Mouse (Mus musculus): ENCODE measurements around the gene Tnni2. TPM values are rescaled to one million over a fixed set of nuclear protein-coding genes. Genes with fewer than 3 reads are reported as not detected.
A peak's percentile ranks its signal among the peaks of the same experiment; 100 is the strongest.

Gene Tnni2
- polyA plus RNA-seq, 1 experiment from 2014 or later, result 2.4 TPM

DNA sequence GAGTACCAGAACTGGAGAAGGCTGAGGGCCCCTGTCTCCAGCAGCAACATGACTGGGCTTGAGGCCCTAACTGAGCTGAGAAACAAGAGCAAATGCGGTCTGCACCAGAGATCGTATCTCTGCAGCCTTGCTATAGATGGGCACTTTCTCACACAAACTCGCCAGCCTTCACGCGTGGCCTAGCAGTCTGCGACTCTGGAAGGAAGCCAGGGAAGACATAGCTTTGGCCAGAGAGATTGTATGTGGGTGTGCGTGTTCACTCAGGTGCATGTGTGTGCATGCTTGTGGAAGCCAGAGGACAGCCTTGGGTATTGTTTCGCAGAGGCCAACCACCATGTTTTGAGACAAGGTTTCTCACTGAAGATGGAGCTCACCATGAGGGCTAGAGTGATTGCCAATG, 32.9 kb upstream of the Tnni2 start:
- no peaks in the 10 kb centered on the region for H3K27me3 ChIP-seq
- no peak overlapping the region for H3K9ac ChIP-seq
- H3K27ac ChIP-seq, result no peak overlapping the region
- no peaks in the 10 kb centered on the region for H3K9me3 ChIP-seq
- no peaks in the 10 kb centered on the region for H3K36me3 ChIP-seq
- WGBS, result 95% methylated on average over 8 of the region's 8 CpGs
- 0 out of 2 replicates have a peak, but pooled peaks cover 1% of the 10 kb centered on the region for H3K4me1 ChIP-seq
- H3K4me2 ChIP-seq, result no peak overlapping the region
- no peak overlapping the region for H3K4me3 ChIP-seq
- no peak for ATAC-seq (ENCODE audit: borderline replicate concordance, extremely low read depth, low FRiP score, low TSS enrichment)

- Histone ChIP-seq H3K36me3 (no peaks in the 10 kb centered on the region), H3K9ac (no peak overlapping the region), H3K4me2 (no peak overlapping the region), H3K27me3 (no peaks in the 10 kb centered on the region), H3K4me3 (no peak overlapping the region), H3K27ac (no peak overlapping the region), H3K9me3 (no peaks in the 10 kb centered on the region), H3K4me1 (no peaks in the 10 kb centered on the region)
- ATAC-seq (ENCODE audit: borderline replicate concordance, extremely low read depth, low FRiP score, low TSS enrichment), result no peak
- WGBS, result 71% methylated on average over 3 of the region's 3 CpGs
Observed at GRCm38 (mm10) chr7:142409603-142410002, 32.0 kb upstream of the Tnni2 start.

- Histone ChIP-seq H3K9me3 (no peaks in the 10 kb centered on the region), H3K36me3 (no peaks in the 10 kb centered on the region), H3K4me3 (no peak overlapping the region), H3K27ac (no peak overlapping the region), H3K4me2 (no peak overlapping the region), H3K9ac (no peak overlapping the region), H3K27me3 (no peaks in the 10 kb centered on the region), H3K4me1 (peaks cover 9% of the 10 kb centered on the region)
- no peak for ATAC-seq (ENCODE audit: borderline replicate concordance, extremely low read depth, low FRiP score, low TSS enrichment)
- WGBS, result 61% methylated on average over 6 of the region's 6 CpGs
Observed at GRCm38 (mm10) chr7:142413285-142413684, 28.3 kb upstream of the Tnni2 start.

GRCm38 (mm10) chr7:142415314-142415713, 26.3 kb upstream of the Tnni2 start:
- no peak overlapping the region for H3K27ac ChIP-seq
- no peaks in the 10 kb centered on the region for H3K9me3 ChIP-seq
- H3K9ac ChIP-seq, result no peak overlapping the region
- no peak overlapping the region for H3K4me2 ChIP-seq
- 45% methylated on average over 4 of the region's 4 CpGs for WGBS
- H3K36me3 ChIP-seq, result no peaks in the 10 kb centered on the region
- H3K4me1 ChIP-seq, result peaks cover 9% of the 10 kb centered on the region
- ATAC-seq (ENCODE audit: borderline replicate concordance, extremely low read depth, low FRiP score, low TSS enrichment), result no peak
- no peak overlapping the region for H3K4me3 ChIP-seq
- H3K27me3 ChIP-seq, result no peaks in the 10 kb centered on the region

DNA sequence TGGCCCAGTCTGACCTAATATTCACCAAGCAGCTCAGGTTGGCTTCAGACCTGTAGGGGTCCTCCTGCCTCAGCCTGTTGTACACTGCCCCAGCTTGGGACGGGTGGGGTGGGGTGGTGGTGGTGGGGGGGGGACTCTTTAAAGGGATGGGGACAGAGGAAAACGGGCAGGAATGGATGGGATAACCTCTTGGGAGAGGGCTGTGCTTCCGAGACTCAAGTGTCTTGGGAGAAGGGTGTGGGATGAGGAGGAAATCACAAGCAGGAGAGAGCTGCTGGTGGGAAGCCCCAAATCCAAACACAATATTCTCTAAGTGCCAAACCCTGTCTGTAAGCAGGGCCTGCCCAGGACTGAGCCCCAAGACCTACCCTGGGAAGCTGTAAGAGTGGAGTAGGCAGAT, 25.4 kb upstream of the Tnni2 start:
- Histone ChIP-seq H3K27me3 (no peaks in the 10 kb centered on the region), H3K4me2 (no peak overlapping the region), H3K36me3 (no peaks in the 10 kb centered on the region), H3K9me3 (no peaks in the 10 kb centered on the region), H3K4me3 (no peak overlapping the region), H3K4me1 (peaks cover 9% of the 10 kb centered on the region), H3K27ac (no peak overlapping the region), H3K9ac (no peak overlapping the region)
- ATAC-seq (ENCODE audit: borderline replicate concordance, extremely low read depth, low FRiP score, low TSS enrichment), result no peak
- 61% methylated on average over 3 of the region's 3 CpGs for WGBS

- no peak overlapping the region for H3K27ac ChIP-seq
- ATAC-seq (ENCODE audit: borderline replicate concordance, extremely low read depth, low FRiP score, low TSS enrichment), result no peak
- no peak overlapping the region for H3K9ac ChIP-seq
- H3K4me2 ChIP-seq, result no peak overlapping the region
- no peaks in the 10 kb centered on the region for H3K9me3 ChIP-seq
- H3K4me1 ChIP-seq, result peaks cover 9% of the 10 kb centered on the region
- WGBS, result 89% methylated on average over 2 of the region's 2 CpGs
- no peak overlapping the region for H3K4me3 ChIP-seq
- no peaks in the 10 kb centered on the region for H3K27me3 ChIP-seq
- H3K36me3 ChIP-seq, result no peaks in the 10 kb centered on the region
Observed at GRCm38 (mm10) chr7:142418027-142418426, 23.6 kb upstream of the Tnni2 start.

DNA sequence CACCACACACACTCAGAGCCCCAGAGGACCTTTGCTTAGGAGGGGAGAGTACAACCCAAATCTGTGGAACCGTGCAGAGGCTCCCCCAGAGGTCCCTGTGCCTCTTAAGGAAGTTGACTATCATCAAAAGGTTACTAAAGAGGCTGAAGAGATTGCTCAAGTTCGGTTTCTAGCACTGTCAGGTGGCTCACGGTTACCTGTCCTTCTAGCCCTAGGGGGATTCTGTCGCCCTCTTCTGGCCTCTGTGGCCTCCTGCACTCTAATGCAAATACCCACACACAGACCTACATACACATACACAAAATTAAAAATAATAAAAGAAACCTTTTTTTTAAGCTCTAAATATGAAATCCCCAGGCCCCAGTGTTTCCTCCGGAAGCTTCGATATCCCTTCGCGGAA, 22.9 kb upstream of the Tnni2 start:
- Histone ChIP-seq H3K36me3 (no peaks in the 10 kb centered on the region), H3K9ac (no peak overlapping the region), H3K27ac (no peak overlapping the region), H3K4me3 (no peak overlapping the region), H3K27me3 (no peaks in the 10 kb centered on the region), H3K9me3 (no peaks in the 10 kb centered on the region), H3K4me2 (no peak overlapping the region), H3K4me1 (peaks cover 9% of the 10 kb centered on the region)
- WGBS, result 86% methylated on average over 8 of the region's 8 CpGs
- no peak for ATAC-seq (ENCODE audit: borderline replicate concordance, extremely low read depth, low FRiP score, low TSS enrichment)

DNA sequence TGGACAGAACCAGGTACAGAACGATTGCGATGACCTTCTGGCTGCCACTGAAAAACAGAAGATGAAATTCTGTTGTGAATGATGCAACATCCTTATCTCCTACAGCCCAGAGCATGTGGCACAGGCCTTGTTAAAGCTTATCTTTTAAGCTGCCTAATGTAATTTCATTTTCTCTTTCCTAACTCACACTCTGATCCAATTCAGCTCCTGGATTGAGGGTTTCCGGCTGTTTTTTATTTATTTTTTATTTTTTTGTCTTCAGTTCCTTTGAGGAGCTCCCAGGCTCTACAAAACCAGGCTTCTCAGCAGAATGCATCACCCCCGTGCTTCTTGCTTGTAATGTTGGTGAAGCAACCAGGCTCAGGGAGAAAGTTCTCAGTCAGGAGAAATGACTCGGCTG, 21.7 kb upstream of the Tnni2 start:
- Histone ChIP-seq H3K27me3 (no peaks in the 10 kb centered on the region), H3K4me1 (peaks cover 8% of the 10 kb centered on the region), H3K9me3 (no peaks in the 10 kb centered on the region), H3K4me2 (no peak overlapping the region), H3K9ac (no peak overlapping the region), H3K27ac (no peak overlapping the region), H3K36me3 (no peaks in the 10 kb centered on the region), H3K4me3 (no peak overlapping the region)
- 68% methylated on average over 5 of the region's 5 CpGs for WGBS
- no peak for ATAC-seq (ENCODE audit: borderline replicate concordance, extremely low read depth, low FRiP score, low TSS enrichment)

DNA sequence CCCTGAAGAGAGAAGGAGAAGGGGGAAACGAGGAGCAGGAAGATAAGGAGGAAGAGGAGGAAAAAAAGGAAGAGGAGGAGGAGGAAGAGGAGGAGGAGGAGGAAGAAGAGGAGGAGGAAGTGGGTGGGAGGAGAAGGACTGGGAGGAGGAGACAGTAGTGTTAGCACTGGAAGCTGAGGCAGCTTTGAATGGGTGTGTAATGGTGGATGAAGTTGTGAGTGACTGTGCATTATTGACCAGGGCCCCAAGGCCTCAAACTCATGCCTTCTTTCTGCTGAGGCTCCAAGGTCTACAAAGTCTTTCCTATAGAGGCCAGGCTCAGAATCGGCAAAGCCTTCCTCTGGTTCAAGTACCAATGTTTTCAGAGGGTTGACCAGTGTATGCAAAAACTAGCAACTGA, 19.8 kb upstream of the Tnni2 start:
- no peak for ATAC-seq (ENCODE audit: borderline replicate concordance, extremely low read depth, low FRiP score, low TSS enrichment)
- no peaks in the 10 kb centered on the region for H3K27me3 ChIP-seq
- 58% methylated on average over 2 of the region's 2 CpGs for WGBS
- no peak overlapping the region for H3K27ac ChIP-seq
- H3K4me1 ChIP-seq, result no peaks in the 10 kb centered on the region
- H3K4me2 ChIP-seq, result no peak overlapping the region
- no peaks in the 10 kb centered on the region for H3K9me3 ChIP-seq
- no peak overlapping the region for H3K4me3 ChIP-seq
- no peaks in the 10 kb centered on the region for H3K36me3 ChIP-seq
- no peak overlapping the region for H3K9ac ChIP-seq

GRCm38 (mm10) chr7:142425641-142426213, 15.9 kb upstream of the Tnni2 start:
- Histone ChIP-seq H3K9ac (no peak overlapping the region), H3K27ac (no peak overlapping the region), H3K27me3 (no peaks in the 10 kb centered on the region), H3K9me3 (no peaks in the 10 kb centered on the region), H3K4me1 (peaks cover 29% of the 10 kb centered on the region), H3K4me2 (no peak overlapping the region), H3K36me3 (no peaks in the 10 kb centered on the region), H3K4me3 (no peak overlapping the region)
- 68% methylated on average over 11 of the region's 11 CpGs for WGBS
- no peak for ATAC-seq (ENCODE audit: borderline replicate concordance, extremely low read depth, low FRiP score, low TSS enrichment)

DNA sequence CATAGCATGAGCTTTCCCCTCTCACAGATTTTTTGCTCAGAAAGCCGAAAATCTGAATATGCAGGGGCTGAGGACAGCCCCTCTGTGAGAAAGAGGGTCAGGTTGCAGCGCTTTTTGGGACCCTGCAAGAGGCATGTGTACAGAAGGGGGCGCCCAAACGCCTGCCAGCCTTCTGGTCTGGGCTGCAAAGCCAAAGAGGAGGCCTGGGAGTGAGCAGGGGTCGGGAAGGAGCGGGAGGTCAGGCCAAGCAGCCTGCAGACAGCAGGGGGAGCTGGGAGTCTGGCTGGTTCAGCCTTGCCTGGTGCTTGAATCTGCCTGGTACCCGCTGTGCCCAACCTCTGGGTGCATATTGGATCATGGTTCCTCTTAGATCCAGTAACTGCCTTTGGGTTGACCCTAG, 13.4 kb upstream of the Tnni2 start:
- no peak overlapping the region for H3K4me2 ChIP-seq
- H3K4me1 ChIP-seq, result peaks cover 52% of the 10 kb centered on the region
- H3K36me3 ChIP-seq, result no peaks in the 10 kb centered on the region
- 17% methylated on average over 7 of the region's 7 CpGs for WGBS
- H3K27ac ChIP-seq, result peak overlapping the region; percentile 96; the same call in 1 of the 2 replicates
- no peaks in the 10 kb centered on the region for H3K27me3 ChIP-seq
- H3K9ac ChIP-seq, result no peak overlapping the region
- ATAC-seq (ENCODE audit: borderline replicate concordance, extremely low read depth, low FRiP score, low TSS enrichment), result no peak
- H3K4me3 ChIP-seq, result no peak overlapping the region
- no peaks in the 10 kb centered on the region for H3K9me3 ChIP-seq

GRCm38 (mm10) chr7:142430160-142430678, 11.4 kb upstream of the Tnni2 start:
- no peaks in the 10 kb centered on the region for H3K36me3 ChIP-seq
- H3K9ac ChIP-seq, result no peak overlapping the region
- peak; percentile 89 for ATAC-seq (ENCODE audit: borderline replicate concordance, extremely low read depth, low FRiP score, low TSS enrichment)
- H3K4me1 ChIP-seq, result peaks cover 72% of the 10 kb centered on the region
- 6% methylated on average over 12 of the region's 12 CpGs for WGBS
- no peaks in the 10 kb centered on the region for H3K9me3 ChIP-seq
- no peak overlapping the region for H3K4me3 ChIP-seq
- peak overlapping the region; percentile 11 for H3K4me2 ChIP-seq
- H3K27ac ChIP-seq, result peak overlapping the region; percentile 96
- H3K27me3 ChIP-seq, result no peaks in the 10 kb centered on the region

- Histone ChIP-seq H3K4me1 (peaks cover 77% of the 10 kb centered on the region), H3K9ac (no peak overlapping the region), H3K4me3 (no peak overlapping the region), H3K36me3 (no peaks in the 10 kb centered on the region), H3K27ac (peak overlapping the region; percentile 96), H3K9me3 (no peaks in the 10 kb centered on the region), H3K27me3 (no peaks in the 10 kb centered on the region), H3K4me2 (peak overlapping the region; percentile 11; the same call in 1 of the 2 replicates)
- ATAC-seq (ENCODE audit: borderline replicate concordance, extremely low read depth, low FRiP score, low TSS enrichment), result peak; percentile 79
- WGBS, result 55% methylated on average over 14 of the region's 14 CpGs
Observed at GRCm38 (mm10) chr7:142431106-142431505, 10.5 kb upstream of the Tnni2 start.

Data from lung, embryonic 15.5 days (tissue).